Mouse (Mus musculus) monocyte, adult 2 months (primary cell): ENCODE measurements around the gene Med13l.

Experiments
- DNase-seq, 2 experiments: peaks; one replicate each; pipeline ENCODE4 v3.0.0; 2022; ENCODE audit warnings: low spot score in 2 of 2, low read depth in 1 of 2

Med13l gene

GRCm38 (mm10) chr5:118654599-118654998, 94.1 kb downstream of the Med13l start:
- no peak for DNase-seq

- no peak for DNase-seq
Measured at GRCm38 (mm10) chr5:118655025-118655424, 94.5 kb downstream of the Med13l start.

GRCm38 (mm10) chr5:118655428-118655827, 94.9 kb downstream of the Med13l start:
- DNase-seq = no peak

GRCm38 (mm10) chr5:118655966-118656365, 95.5 kb downstream of the Med13l start:
- no peak for DNase-seq

GRCm38 (mm10) chr5:118658256-118658837, 97.9 kb downstream of the Med13l start:
- no peak for DNase-seq

- no peak for DNase-seq
Measured at GRCm38 (mm10) chr5:118659713-118660112, 99.2 kb downstream of the Med13l start.

GRCm38 (mm10) chr5:118661751-118662150, 101.3 kb downstream of the Med13l start:
- DNase-seq = no peak

GRCm38 (mm10) chr5:118663999-118664398, 103.5 kb downstream of the Med13l start:
- DNase-seq = no peak

- DNase-seq = no peak
Measured at GRCm38 (mm10) chr5:118665023-118665422, 104.5 kb downstream of the Med13l start.

- no peak for DNase-seq
Measured at GRCm38 (mm10) chr5:118666437-118667207, 106.1 kb downstream of the Med13l start.

GRCm38 (mm10) chr5:118667863-118668262, 107.4 kb downstream of the Med13l start:
- DNase-seq = no peak

GRCm38 (mm10) chr5:118668931-118669330, 108.5 kb downstream of the Med13l start:
- no peak for DNase-seq

GRCm38 (mm10) chr5:118672111-118672510, 111.6 kb downstream of the Med13l start:
- DNase-seq = no peak

GRCm38 (mm10) chr5:118673859-118674258, 113.4 kb downstream of the Med13l start:
- no peak for DNase-seq

- DNase-seq = no peak
Measured at GRCm38 (mm10) chr5:118674321-118674720, 113.8 kb downstream of the Med13l start.

- no peak for DNase-seq
Measured at GRCm38 (mm10) chr5:118675697-118676096, 115.2 kb downstream of the Med13l start.

GRCm38 (mm10) chr5:118676151-118676918, 115.9 kb downstream of the Med13l start:
- no peak for DNase-seq

GRCm38 (mm10) chr5:118679283-118679835, 118.9 kb downstream of the Med13l start:
- DNase-seq = no peak

GRCm38 (mm10) chr5:118680853-118681252, 120.4 kb downstream of the Med13l start:
- no peak for DNase-seq

- DNase-seq = no peak
Measured at GRCm38 (mm10) chr5:118682007-118682406, 121.5 kb downstream of the Med13l start.

GRCm38 (mm10) chr5:118685145-118685544, 124.7 kb downstream of the Med13l start:
- no peak for DNase-seq

- DNase-seq = no peak
Measured at GRCm38 (mm10) chr5:118686021-118686420, 125.5 kb downstream of the Med13l start.
